Mouse (Mus musculus) olfactory bulb, adult 2 months (tissue): Measurements from ENCODE around the gene Fam117b. TPM values are rescaled to one million over a fixed set of nuclear protein-coding genes. Genes with fewer than 3 reads are reported as not detected.

Source experiments
- H3K27ac ChIP-seq: fragments of 200-500 bp; 2 replicates; pipeline ENCODE4 v1.5.1; 2012; ENCODE audit warnings: low read depth, low read length; ENCODE audit not compliant: insufficient read depth
- H3K4me1 ChIP-seq: fragments of 200-500 bp; 2 replicates; pipeline ENCODE4 v1.6.1; 2012; ENCODE audit warnings: low read length; ENCODE audit not compliant: control insufficient read depth, insufficient read depth
- H3K4me3 ChIP-seq: fragments of 200-500 bp; 2 replicates; pipeline ENCODE4 v1.5.1; 2012; ENCODE audit warnings: mild to moderate bottlenecking, low read depth, low read length, moderate library complexity; ENCODE audit not compliant: insufficient read depth
- CTCF ChIP-seq: fragments of 200-500 bp; IDR thresholded peaks from 2 replicates; pipeline ENCODE4 v1.5.1; 2012; ENCODE audit warnings: low read depth, mild to moderate bottlenecking, low read length, moderate library complexity; ENCODE audit not compliant: insufficient read depth
- POLR2A ChIP-seq: fragments of 200-500 bp; IDR thresholded peaks from 2 replicates; pipeline ENCODE4 v1.6.1; 2012; ENCODE audit warnings: mild to moderate bottlenecking, low read depth, low read length, moderate library complexity; ENCODE audit not compliant: insufficient read depth
- WGBS: fragments of 180-500 bp; shearing (Covaris S2); methylation state at CpG from one replicate; pipeline ENCODE4 v1.1.7; 2018; 5-methylcytosine and 5-hydroxymethylcytosine counted together
- polyA plus RNA-seq: library from polyadenylated mRNA; stranded (reverse); fragments of >200 nt; gene quantifications from 2 replicates; pipeline ENCODE4 v1.2.4, GENCODE M21; 2012; ENCODE audit warnings: low replicate concordance; ENCODE audit not compliant: missing spikeins, insufficient read depth, insufficient read length

Fam117b gene
- polyA plus RNA-seq, 1 experiment: not detected

GRCm38 (mm10) chr1:59906819-59907521, 5.8 kb upstream of the Fam117b start:
- Histone ChIP-seq H3K27ac (no peak overlapping the region), H3K4me3 (no peak overlapping the region), H3K4me1 (no peaks in the 10 kb centered on the region)
- no peak for TF ChIP-seq POLR2A
- no peak for TF ChIP-seq CTCF
- WGBS: 81% methylated on average over 13 of the region's 13 CpGs

GRCm38 (mm10) chr1:59907700-59908099, 5.1 kb upstream of the Fam117b start:
- no peak overlapping the region for H3K27ac ChIP-seq
- WGBS: 36% methylated on average over 2 of the region's 2 CpGs
- TF ChIP-seq CTCF: no peak
- TF ChIP-seq POLR2A: no peak
- no peak overlapping the region for H3K4me3 ChIP-seq
- H3K4me1 ChIP-seq: no peaks in the 10 kb centered on the region

- TF ChIP-seq CTCF (no peak), POLR2A (no peak)
- WGBS: 84% methylated on average over 1 of the region's 1 CpGs
- Histone ChIP-seq H3K27ac (no peak overlapping the region), H3K4me3 (no peak overlapping the region), H3K4me1 (0 out of 2 replicates have a peak, but pooled peaks cover 2% of the 10 kb centered on the region)
These were observed 1.9 kb upstream of the Fam117b start for GRCm38 (mm10) chr1:59910941-59911340.

GRCm38 (mm10) chr1:59913195-59913868, 526 bp downstream of the Fam117b start:
- Histone ChIP-seq H3K27ac (peak overlapping the region; percentile 91), H3K4me1 (0 out of 2 replicates have a peak, but pooled peaks cover 2% of the 10 kb centered on the region), H3K4me3 (peak overlapping the region; percentile 90)
- TF ChIP-seq POLR2A (no peak; the same call in 1 of the 2 replicates), CTCF (no peak)
- WGBS: under 1% methylated on average over 97 of the region's 98 CpGs

GRCm38 (mm10) chr1:59913869-59914225, 1.0 kb downstream of the Fam117b start:
- under 1% methylated on average over 12 of the region's 12 CpGs for WGBS
- 0 out of 2 replicates have a peak, but pooled peaks cover 2% of the 10 kb centered on the region for H3K4me1 ChIP-seq
- TF ChIP-seq CTCF: no peak
- TF ChIP-seq POLR2A: no peak
- peak overlapping the region; percentile 90 for H3K4me3 ChIP-seq
- no peak overlapping the region for H3K27ac ChIP-seq

- Histone ChIP-seq H3K4me1 (0 out of 2 replicates have a peak, but pooled peaks cover 2% of the 10 kb centered on the region), H3K27ac (no peak overlapping the region), H3K4me3 (no peak overlapping the region)
- 34% methylated on average over 3 of the region's 3 CpGs for WGBS
- TF ChIP-seq POLR2A (no peak), CTCF (no peak)
These were observed 2.0 kb downstream of the Fam117b start for GRCm38 (mm10) chr1:59914799-59915198.

- no peak overlapping the region for H3K4me3 ChIP-seq
- 42% methylated on average over 10 of the region's 10 CpGs for WGBS
- no peak for TF ChIP-seq POLR2A
- no peak for TF ChIP-seq CTCF
- H3K27ac ChIP-seq: no peak overlapping the region
- 0 out of 2 replicates have a peak, but pooled peaks cover 2% of the 10 kb centered on the region for H3K4me1 ChIP-seq
These were observed 3.2 kb downstream of the Fam117b start for GRCm38 (mm10) chr1:59915843-59916610.

- WGBS: 74% methylated on average over 3 of the region's 3 CpGs
- Histone ChIP-seq H3K27ac (no peak overlapping the region), H3K4me1 (0 out of 2 replicates have a peak, but pooled peaks cover 2% of the 10 kb centered on the region), H3K4me3 (no peak overlapping the region)
- TF ChIP-seq POLR2A (no peak), CTCF (no peak)
These were observed 4.6 kb downstream of the Fam117b start for GRCm38 (mm10) chr1:59917401-59917800.

- TF ChIP-seq POLR2A (no peak), CTCF (no peak)
- no peak overlapping the region for H3K4me3 ChIP-seq
- no peak overlapping the region for H3K27ac ChIP-seq
- 0 out of 2 replicates have a peak, but pooled peaks cover 2% of the 10 kb centered on the region for H3K4me1 ChIP-seq
These were observed 5.3 kb downstream of the Fam117b start for GRCm38 (mm10) chr1:59918075-59918474.

- no peak overlapping the region for H3K4me3 ChIP-seq
- TF ChIP-seq POLR2A (no peak), CTCF (no peak)
- WGBS: 31% methylated on average over 1 of the region's 1 CpGs
These were observed 10.4 kb downstream of the Fam117b start for GRCm38 (mm10) chr1:59923201-59923600.

More at GRCm38 (mm10) chr1:59923201-59923600, 10.4 kb downstream of the Fam117b start:
- peaks cover 9% of the 10 kb centered on the region for H3K4me1 ChIP-seq
- H3K27ac ChIP-seq: no peak overlapping the region
